Mouse (Mus musculus) neutrophil, adult 59 days (primary cell): Measurements from ENCODE around the gene Olfr1047. TPM values are rescaled to one million over a fixed set of nuclear protein-coding genes. Genes with fewer than 3 reads are reported as not detected.

Experiments used
- total RNA-seq, 2 experiments: library from RNA; stranded (reverse); gene quantifications; 1 replicate in 1 of 2; 2 replicates in 1 of 2; pipeline ENCODE4 v1.2.4; 2023

Gene Olfr1047
- total RNA-seq = not detected

DNA sequence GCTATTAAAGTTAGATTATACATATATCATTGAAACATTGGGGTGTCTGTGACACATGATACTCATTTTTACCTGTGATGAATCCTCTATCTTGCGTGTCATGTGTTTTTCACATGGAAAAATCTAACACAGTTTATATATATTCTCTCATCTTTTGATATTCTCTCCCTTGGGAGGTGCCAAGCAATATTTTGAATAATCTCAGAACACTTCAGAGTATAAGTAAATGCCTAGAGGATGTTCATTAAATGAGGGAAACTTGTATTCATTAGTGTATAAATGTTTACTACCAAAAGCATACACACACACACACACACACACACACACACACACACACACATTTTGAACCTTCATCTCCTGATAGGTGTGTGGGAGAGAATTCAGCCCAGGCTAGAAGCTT lies at the start of gene Olfr1047:
Gene Olfr1047 (minus strand): TSS at position 101 of the 400 bp plus-strand sequence.

DNA sequence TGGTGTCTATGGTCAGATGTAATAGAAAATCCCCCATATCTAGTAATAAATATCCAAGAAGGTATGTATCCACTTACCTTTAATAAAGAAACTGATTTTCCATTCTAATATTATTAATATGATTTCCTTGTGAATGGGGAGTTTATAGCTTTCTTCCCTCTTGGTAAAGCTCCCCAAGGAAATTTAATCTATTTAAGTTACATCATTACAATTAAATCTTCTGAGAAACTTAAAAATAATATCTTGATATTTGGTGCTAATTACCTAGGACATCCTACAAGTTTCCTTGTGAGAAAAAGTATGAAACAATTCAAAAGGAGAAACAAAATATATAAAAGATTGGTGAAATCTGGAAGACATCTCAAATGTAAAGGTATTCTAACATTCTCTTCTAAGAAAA lies 47.8 kb upstream of the Olfr1047 start, which contains the start of gene Olfr1051:
Gene Olfr1051 (minus strand): TSS at position 101 of the 400 bp plus-strand sequence.

DNA sequence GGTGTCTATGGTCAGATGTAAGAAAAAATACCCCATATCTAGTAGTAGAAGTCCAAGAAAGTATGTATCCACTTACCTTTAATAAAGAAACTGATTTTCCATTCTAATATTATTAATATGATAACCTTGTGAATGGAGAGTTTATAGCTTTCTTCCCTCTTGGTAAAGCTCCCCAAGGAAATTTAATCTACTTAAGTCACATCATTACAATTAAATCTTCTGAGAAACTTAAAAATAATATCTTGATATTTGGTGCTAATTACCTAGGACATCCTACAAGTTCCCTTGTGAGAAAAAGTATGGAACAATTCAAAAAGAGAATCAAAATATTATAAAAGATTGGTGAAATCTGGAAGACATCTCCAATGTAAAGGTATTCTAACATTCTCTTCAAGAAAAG lies 27.0 kb upstream of the Olfr1047 start, which contains the start of gene Olfr1049:
Gene Olfr1049 (minus strand): TSS at position 101 of the 400 bp plus-strand sequence.

DNA sequence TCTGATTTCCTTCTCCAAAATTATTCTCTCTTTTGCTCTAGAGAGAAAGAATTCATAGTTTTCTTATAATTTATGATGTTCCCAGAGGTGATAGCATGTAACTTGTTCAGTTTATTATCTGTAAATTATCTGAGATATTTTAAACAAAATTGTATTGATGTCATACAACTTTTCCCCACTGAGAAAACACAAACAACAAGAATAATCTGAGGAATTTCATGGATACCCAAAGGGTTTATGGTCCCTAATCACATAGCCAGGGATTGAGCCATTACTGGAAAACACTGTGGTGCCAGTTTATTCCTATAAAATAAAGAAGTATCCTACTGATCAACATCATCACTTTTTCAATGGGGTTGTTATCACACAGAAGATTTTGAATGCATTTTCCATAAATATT lies 9.0 kb upstream of the Olfr1047 start, which contains the start of gene Olfr1048:
Gene Olfr1048 (minus strand): TSS at position 101 of the 400 bp plus-strand sequence.

DNA sequence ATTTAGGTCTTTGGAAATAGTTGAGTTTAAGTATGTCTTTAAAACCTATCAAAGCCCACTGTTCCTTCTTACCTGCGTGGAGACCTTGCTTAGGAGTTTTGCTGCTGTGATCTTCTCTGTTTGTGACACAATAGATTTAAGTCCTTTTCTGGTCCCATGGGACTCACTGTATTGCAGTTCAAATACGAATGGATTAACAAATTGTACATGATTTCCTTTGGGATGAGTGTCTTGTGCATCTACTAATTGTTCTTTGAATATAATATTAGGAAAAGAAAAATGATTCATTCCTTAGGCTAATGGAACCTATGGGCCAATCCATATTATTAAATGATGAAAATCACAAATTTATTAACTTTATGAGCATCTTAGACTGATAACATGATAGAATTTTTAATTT lies 12.0 kb downstream of the Olfr1047 start, which contains the start of gene Olfr1046:
Gene Olfr1046 (minus strand): TSS at position 101 of the 400 bp plus-strand sequence.

DNA sequence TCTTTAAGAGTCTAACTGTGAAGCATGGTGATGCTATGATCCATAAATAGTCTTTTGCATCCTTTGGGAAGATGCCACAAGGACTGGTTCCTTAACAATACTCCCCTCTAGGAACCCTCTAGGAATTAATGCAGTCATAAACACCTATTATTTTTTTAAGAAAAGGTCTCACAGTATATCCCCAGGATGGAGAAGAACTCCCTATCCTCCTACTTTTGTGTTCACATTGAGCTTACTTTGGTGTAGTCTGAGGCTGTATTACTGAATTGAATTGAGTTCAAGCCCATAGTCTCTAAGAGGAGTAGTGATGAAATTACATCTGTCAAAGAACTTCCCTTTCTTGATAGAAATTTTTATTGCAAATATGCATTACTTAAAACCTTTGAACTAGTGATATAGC lies 28.3 kb downstream of the Olfr1047 start, which contains the start of gene Olfr1045:
Gene Olfr1045 (minus strand): TSS at position 101 of the 400 bp plus-strand sequence.

DNA sequence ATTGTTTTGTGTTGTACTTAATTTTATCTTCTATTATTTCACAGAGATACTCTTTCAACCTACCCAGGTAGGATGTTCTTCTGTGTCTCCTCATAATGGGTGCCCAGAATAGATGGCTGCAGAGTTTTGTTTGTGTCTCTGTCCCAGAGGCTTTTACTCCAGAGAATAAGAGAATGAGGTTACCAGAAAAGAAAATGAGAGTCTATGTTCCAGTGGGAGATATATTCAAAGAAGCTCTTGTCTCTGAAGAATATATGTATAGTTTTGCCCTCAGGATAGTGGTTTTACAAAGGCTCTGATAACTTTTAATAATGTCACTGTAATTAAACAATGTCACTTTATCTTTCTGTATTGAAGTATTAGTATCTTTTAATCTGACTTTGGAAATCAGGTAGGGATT lies 45.6 kb downstream of the Olfr1047 start, which contains the start of gene Olfr52:
Gene Olfr52 (minus strand): TSS at position 101 of the 400 bp plus-strand sequence.

DNA sequence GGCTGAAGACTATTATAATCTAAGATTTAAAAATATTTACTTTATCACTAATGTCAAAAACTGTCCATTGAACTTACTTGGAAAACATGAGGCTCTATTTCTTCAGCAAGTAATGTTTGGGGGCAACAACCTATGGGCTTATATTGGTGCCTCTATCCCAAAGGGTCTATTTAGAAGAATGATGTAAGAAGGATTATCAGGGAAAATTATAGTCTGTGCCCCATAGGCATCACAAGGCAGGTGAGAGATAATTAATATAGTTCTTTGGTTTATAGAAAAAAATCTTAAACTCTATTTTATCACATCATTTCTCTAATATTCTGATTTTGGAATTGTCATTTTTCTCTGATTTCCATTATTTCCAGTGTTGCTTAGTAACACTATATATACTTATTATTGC lies 53.5 kb downstream of the Olfr1047 start, which contains the start of gene Olfr1044:
Gene Olfr1044 (minus strand): TSS at position 101 of the 400 bp plus-strand sequence.

Other genes with a start within 250 kb of the Olfr1047 start
- gene Olfr1031, start 241.1 kb downstream of the Olfr1047 start, total RNA-seq = not detected
- not detected for gene Olfr1032, start 225.9 kb downstream of the Olfr1047 start, total RNA-seq
- gene Olfr1033, start 210.8 kb downstream of the Olfr1047 start, total RNA-seq = not detected
- not detected for gene Olfr1034, start 185.5 kb downstream of the Olfr1047 start, total RNA-seq
- gene Olfr1036, start 157.4 kb downstream of the Olfr1047 start, total RNA-seq = not detected
- not detected for gene Olfr1037, start 144.0 kb downstream of the Olfr1047 start, total RNA-seq
- gene Olfr1039, start 95.5 kb downstream of the Olfr1047 start, total RNA-seq = not detected
- gene Olfr1040, start 84.7 kb downstream of the Olfr1047 start, total RNA-seq = not detected
- gene Olfr1042, start 69.6 kb downstream of the Olfr1047 start, total RNA-seq = not detected
- gene Olfr1043, start 63.9 kb downstream of the Olfr1047 start, total RNA-seq = not detected
- gene Olfr1044, start 53.6 kb downstream of the Olfr1047 start, total RNA-seq = not detected
- not detected for gene Olfr52, start 45.7 kb downstream of the Olfr1047 start, total RNA-seq
- gene Olfr1045, start 28.4 kb downstream of the Olfr1047 start, total RNA-seq = not detected
- not detected for gene Olfr1046, start 12.1 kb downstream of the Olfr1047 start, total RNA-seq
- not detected for gene Olfr1048, start 8.9 kb upstream of the Olfr1047 start, total RNA-seq
- gene Olfr1049, start 26.9 kb upstream of the Olfr1047 start, total RNA-seq = not detected
- gene Olfr1051, start 47.7 kb upstream of the Olfr1047 start, total RNA-seq = not detected
- gene Olfr1052, start 61.1 kb upstream of the Olfr1047 start, total RNA-seq = not detected
- not detected for gene Olfr1053, start 83.9 kb upstream of the Olfr1047 start, total RNA-seq
- gene Olfr1054, start 104.0 kb upstream of the Olfr1047 start, total RNA-seq = not detected
- not detected for gene Olfr1055, start 118.9 kb upstream of the Olfr1047 start, total RNA-seq
- gene Olfr1056, start 131.1 kb upstream of the Olfr1047 start, total RNA-seq = not detected
- not detected for gene Olfr1057, start 147.0 kb upstream of the Olfr1047 start, total RNA-seq
- not detected for gene Olfr1058, start 157.2 kb upstream of the Olfr1047 start, total RNA-seq
- not detected for gene Olfr1061, start 182.6 kb upstream of the Olfr1047 start, total RNA-seq
- gene Olfr1062, start 195.3 kb upstream of the Olfr1047 start, total RNA-seq = not detected
- not detected for gene Olfr1065, start 219.2 kb upstream of the Olfr1047 start, total RNA-seq
- gene Olfr1066, start 224.9 kb upstream of the Olfr1047 start, total RNA-seq = not detected